Mouse (Mus musculus) embryonic fibroblast, embryonic 13.5 days (primary cell): ENCODE results near the gene Myrfl. TPM values are rescaled to one million over a fixed set of nuclear protein-coding genes. Genes with fewer than 3 reads are reported as not detected.

Source experiments
- H3K27ac ChIP-seq: 2 replicates; pipeline ENCODE4 v1.5.1; 2012; ENCODE audit warnings: low read length, control low read depth, inconsistent platforms; ENCODE audit not compliant: insufficient read depth
- H3K4me1 ChIP-seq: 2 replicates; pipeline ENCODE4 v1.6.1; 2011; ENCODE audit warnings: low read length; ENCODE audit not compliant: control insufficient read depth, insufficient read depth
- H3K4me3 ChIP-seq: 2 replicates; pipeline ENCODE4 v1.5.1; 2011; ENCODE audit warnings: mild to moderate bottlenecking, control low read depth, low read length; ENCODE audit not compliant: insufficient read depth
- CTCF ChIP-seq: IDR thresholded peaks from 2 replicates; pipeline ENCODE4 v1.5.1; 2011; ENCODE audit warnings: mild to moderate bottlenecking, control low read depth, low read length, moderate library complexity, borderline replicate concordance; ENCODE audit not compliant: insufficient read depth
- POLR2A ChIP-seq: IDR thresholded peaks from 2 replicates; pipeline ENCODE4 v1.6.1; 2011; ENCODE audit warnings: low read depth, mild to moderate bottlenecking, control low read depth, low read length, moderate library complexity
- polyA plus RNA-seq: library from polyadenylated mRNA; stranded (reverse); fragments of >200 nt; gene quantifications from 2 replicates; pipeline ENCODE4 v1.2.4, GENCODE M21; 2011; ENCODE audit warnings: low read depth; ENCODE audit not compliant: missing spikeins, insufficient read length

Myrfl gene
- polyA plus RNA-seq, 1 experiment = not detected

- no peak for TF ChIP-seq POLR2A
- no peak for TF ChIP-seq CTCF
- Histone ChIP-seq H3K27ac (no peak overlapping the region), H3K4me1 (no peaks in the 10 kb centered on the region; the same call in 1 of the 2 replicates), H3K4me3 (no peak overlapping the region)
Observed at GRCm38 (mm10) chr10:116913647-116914273, 17.0 kb upstream of the Myrfl start.

- H3K27ac ChIP-seq = no peak overlapping the region
- no peak overlapping the region for H3K4me3 ChIP-seq
- H3K4me1 ChIP-seq = no peaks in the 10 kb centered on the region
- TF ChIP-seq CTCF (no peak), POLR2A (no peak)
Observed at GRCm38 (mm10) chr10:116912850-116913249, 16.1 kb upstream of the Myrfl start.

- Histone ChIP-seq H3K4me1 (no peaks in the 10 kb centered on the region), H3K27ac (no peak overlapping the region), H3K4me3 (no peak overlapping the region)
- TF ChIP-seq CTCF (no peak), POLR2A (no peak)
Observed at GRCm38 (mm10) chr10:116908901-116909642, 12.4 kb upstream of the Myrfl start.

- Histone ChIP-seq H3K4me1 (no peaks in the 10 kb centered on the region), H3K4me3 (no peak overlapping the region), H3K27ac (no peak overlapping the region)
- no peak for TF ChIP-seq CTCF
- TF ChIP-seq POLR2A = no peak
Observed at GRCm38 (mm10) chr10:116906794-116907193, 10.1 kb upstream of the Myrfl start.

GRCm38 (mm10) chr10:116904503-116904908, 7.8 kb upstream of the Myrfl start:
- H3K27ac ChIP-seq = no peak overlapping the region
- no peak overlapping the region for H3K4me3 ChIP-seq
- H3K4me1 ChIP-seq = no peaks in the 10 kb centered on the region
- TF ChIP-seq POLR2A (no peak), CTCF (no peak)

GRCm38 (mm10) chr10:116895108-116895833, 1.4 kb downstream of the Myrfl start:
- H3K27ac ChIP-seq = no peak overlapping the region
- H3K4me3 ChIP-seq = no peak overlapping the region
- TF ChIP-seq CTCF (no peak), POLR2A (no peak)
- H3K4me1 ChIP-seq = no peaks in the 10 kb centered on the region; the same call in 1 of the 2 replicates

GRCm38 (mm10) chr10:116894540-116894939, 2.2 kb downstream of the Myrfl start:
- TF ChIP-seq POLR2A = no peak
- TF ChIP-seq CTCF = no peak
- no peaks in the 10 kb centered on the region; the same call in 1 of the 2 replicates for H3K4me1 ChIP-seq

GRCm38 (mm10) chr10:116893753-116894152, 3.0 kb downstream of the Myrfl start:
- Histone ChIP-seq H3K27ac (no peak overlapping the region), H3K4me1 (no peaks in the 10 kb centered on the region; the same call in 1 of the 2 replicates), H3K4me3 (no peak overlapping the region)
- TF ChIP-seq CTCF (peak; percentile 42; the same call in 1 of the 2 replicates), POLR2A (no peak)

More at GRCm38 (mm10) chr10:116894540-116894939, 2.2 kb downstream of the Myrfl start:
- Histone ChIP-seq H3K27ac (no peak overlapping the region), H3K4me3 (no peak overlapping the region)

- Histone ChIP-seq H3K4me3 (no peak overlapping the region), H3K27ac (no peak overlapping the region), H3K4me1 (no peaks in the 10 kb centered on the region; the same call in 1 of the 2 replicates)
- TF ChIP-seq POLR2A (no peak), CTCF (no peak)
Observed at GRCm38 (mm10) chr10:116890587-116890986, 6.1 kb downstream of the Myrfl start.
